Mouse (Mus musculus) bone marrow, adult 2 months (tissue): Measurements from ENCODE around the gene Adgb.

ENCODE experiments used
- CTCF ChIP-seq: fragments of 200-500 bp; IDR thresholded peaks from 2 replicates; pipeline ENCODE4 v1.5.1; 2011; ENCODE audit warnings: low read length, control low read depth; ENCODE audit not compliant: control insufficient read depth, insufficient read depth
- POLR2A ChIP-seq: fragments of 200-500 bp; IDR thresholded peaks from 2 replicates; pipeline ENCODE4 v1.6.1; 2011; ENCODE audit warnings: low read depth, mild to moderate bottlenecking, control low read depth, low read length, borderline replicate concordance; ENCODE audit not compliant: control insufficient read depth

- TF ChIP-seq POLR2A (no peak), CTCF (no peak)
Observed at GRCm38 (mm10) chr10:10471961-10472610, at the start of gene Adgb.
